Mouse (Mus musculus): ENCODE data around the gene Ctnna2.

- TF ChIP-seq CTCF (IDR thresholded peaks at IDR 0.05; ENCODE audit: low read depth, low read length), result no peak
- TF ChIP-seq TAL1 (conservative IDR thresholded peaks at IDR 0.05; ENCODE audit: low read depth, low read length), result no peak
- TF ChIP-seq GATA1 (IDR thresholded peaks at IDR 0.05; ENCODE audit: borderline replicate concordance, low read length), result no peak
- TF ChIP-seq GATA2 (IDR thresholded peaks at IDR 0.05; ENCODE audit: borderline replicate concordance, low read depth, low read length), result no peak
- no peak for TF ChIP-seq POLR2AphosphoS5 (IDR thresholded peaks at IDR 0.05; ENCODE audit: insufficient replicate concordance, low read depth, low read length)
Observed at GRCm38 (mm10) chr6:77243541-77244231, 735.8 kb downstream of the Ctnna2 start.
